ENCODE assay signal across 25 mouse cellular contexts in genomic region chr8:61924518-61924917, GRCm38 (mm10). TPM values are rescaled to one million over a fixed set of nuclear protein-coding genes. Genes with fewer than 3 reads are reported as not detected.
DNase-seq lines count a peak whose midpoint lies in the region; ATAC-seq and TF ChIP-seq lines count a peak whose summit lies in the region.
"Had no signal": no experiment of that assay in that cellular context is flagged by ENCODE, and none has a peak within 500 bp of the region (broad histone marks: within the 10 kb centered on the region; RNA-seq: fewer than 3 reads in every experiment).

No protein-coding gene starts in this region.

- H3K79me2 ChIP-seq in myocyte (ENCODE audit: control insufficient read depth, insufficient read depth): no peaks in the 10 kb centered on the region

- H3K27me3 ChIP-seq in midbrain, embryonic 11.5 days (ENCODE audit: control insufficient read depth, insufficient read depth, low read length): no peaks in the 10 kb centered on the region
- no peaks in the 10 kb centered on the region for H3K27me3 ChIP-seq in midbrain, embryonic 16.5 days (ENCODE audit: control insufficient read depth, insufficient read depth, low read depth, low read length)
- H3K27me3 ChIP-seq in myocyte (ENCODE audit: control insufficient read depth, insufficient read depth, insufficient read length): no peaks in the 10 kb centered on the region
- H3K27me3 ChIP-seq in stomach, embryonic 15.5 days (replicated peaks): no peaks in the 10 kb centered on the region
- H3K27me3 ChIP-seq in liver, postnatal 0 days (ENCODE audit: insufficient read depth, low read length): no peaks in the 10 kb centered on the region
- no peaks in the 10 kb centered on the region for H3K27me3 ChIP-seq in kidney, embryonic 15.5 days
- H3K27me3 ChIP-seq: CH12.LX; embryonic facial prominence, embryonic 15.5 days; hindbrain, embryonic 12.5 days; hindbrain, embryonic 15.5 days had no signal

- DNase-seq in midbrain, embryonic 11.5 days (ENCODE audit: low spot score, missing footprints): peak; percentile 12
- no peak for DNase-seq in liver, postnatal 0 days
- DNase-seq in cerebellum, adult 11-12 months: no peak
- DNase-seq: adrenal gland, postnatal 10 days; adrenal gland, postnatal 36 days; B cell, adult 2 months; cerebellum, adult 2 months; cerebellum, adult 9-11 months; cerebellum, postnatal 25 days; forebrain, postnatal 0 days; gastrocnemius, postnatal 25 days; heart, adult 2 months had no signal

- no peak for TF ChIP-seq CTCF in liver, postnatal 0 days (IDR thresholded peaks at IDR 0.05; ENCODE audit: low read depth)

- H3K27ac ChIP-seq in midbrain, embryonic 11.5 days (ENCODE audit: low read depth, low read length): no peak overlapping the region
- H3K27ac ChIP-seq in midbrain, embryonic 16.5 days (ENCODE audit: low read length): no peak overlapping the region
- peak overlapping the region; percentile 19; the same call in 1 of the 2 replicates for H3K27ac ChIP-seq in stomach, embryonic 15.5 days
- H3K27ac ChIP-seq in liver, postnatal 0 days (ENCODE audit: low read depth): no peak overlapping the region
- H3K27ac ChIP-seq in kidney, embryonic 15.5 days: no peak overlapping the region
- H3K27ac ChIP-seq: embryonic facial prominence, embryonic 12.5 days; embryonic facial prominence, embryonic 15.5 days; heart, adult 2 months; hindbrain, embryonic 12.5 days; hindbrain, embryonic 15.5 days had no signal

- H3K36me3 ChIP-seq in midbrain, embryonic 11.5 days (ENCODE audit: control insufficient read depth, insufficient read depth, low read length): no peaks in the 10 kb centered on the region
- H3K36me3 ChIP-seq in midbrain, embryonic 16.5 days (ENCODE audit: control insufficient read depth, insufficient read depth, low read length): no peaks in the 10 kb centered on the region
- H3K36me3 ChIP-seq in myocyte (ENCODE audit: control insufficient read depth, insufficient read depth): no peaks in the 10 kb centered on the region
- H3K36me3 ChIP-seq in stomach, embryonic 15.5 days: no peaks in the 10 kb centered on the region
- H3K36me3 ChIP-seq in liver, postnatal 0 days (replicated peaks; ENCODE audit: insufficient read depth, low read length): no peaks in the 10 kb centered on the region
- H3K36me3 ChIP-seq in kidney, embryonic 15.5 days: no peaks in the 10 kb centered on the region
- H3K36me3 ChIP-seq: embryonic facial prominence, embryonic 12.5 days; embryonic facial prominence, embryonic 15.5 days; G1E; hindbrain, embryonic 12.5 days; hindbrain, embryonic 15.5 days had no signal

- H3K4me3 ChIP-seq in midbrain, embryonic 11.5 days (ENCODE audit: low read depth, low read length): no peak overlapping the region
- no peak overlapping the region for H3K4me3 ChIP-seq in midbrain, embryonic 16.5 days (ENCODE audit: low read depth, low read length)
- H3K4me3 ChIP-seq in myocyte: no peak overlapping the region
- H3K4me3 ChIP-seq in stomach, embryonic 15.5 days (replicated peaks): no peak overlapping the region
- H3K4me3 ChIP-seq in liver, postnatal 0 days (ENCODE audit: low read depth, low read length): no peak overlapping the region
- H3K4me3 ChIP-seq in kidney, embryonic 15.5 days (replicated peaks): no peak overlapping the region
- H3K4me3 ChIP-seq: embryonic facial prominence, embryonic 12.5 days; embryonic facial prominence, embryonic 15.5 days; heart, adult 2 months; hindbrain, embryonic 12.5 days; hindbrain, embryonic 15.5 days had no signal

- no peak overlapping the region for H3K9ac ChIP-seq in midbrain, embryonic 11.5 days (ENCODE audit: low read length)
- no peak overlapping the region for H3K9ac ChIP-seq in midbrain, embryonic 16.5 days (ENCODE audit: low read depth, low read length)
- no peak overlapping the region for H3K9ac ChIP-seq in stomach, embryonic 15.5 days
- no peak overlapping the region for H3K9ac ChIP-seq in liver, postnatal 0 days (replicated peaks)
- H3K9ac ChIP-seq in kidney, embryonic 15.5 days: no peak overlapping the region
- H3K9ac ChIP-seq: embryonic facial prominence, embryonic 12.5 days; embryonic facial prominence, embryonic 15.5 days; forebrain, postnatal 0 days; hindbrain, embryonic 12.5 days; hindbrain, embryonic 15.5 days had no signal

- peaks cover 2% of the 10 kb centered on the region; the same call in 1 of the 2 replicates for H3K4me1 ChIP-seq in midbrain, embryonic 11.5 days (ENCODE audit: control insufficient read depth, insufficient read depth, low read length)
- H3K4me1 ChIP-seq in midbrain, embryonic 16.5 days (ENCODE audit: control insufficient read depth, insufficient read depth, low read length): 0 out of 2 replicates have a peak, but pooled peaks cover 5% of the 10 kb centered on the region
- no peaks in the 10 kb centered on the region for H3K4me1 ChIP-seq in stomach, embryonic 15.5 days
- peaks cover 9% of the 10 kb centered on the region; the same call in 1 of the 2 replicates for H3K4me1 ChIP-seq in liver, postnatal 0 days (ENCODE audit: insufficient read depth)
- H3K4me1 ChIP-seq in kidney, embryonic 15.5 days: 0 out of 2 replicates have a peak, but pooled peaks cover 4% of the 10 kb centered on the region
- H3K4me1 ChIP-seq: embryonic facial prominence, embryonic 15.5 days had no signal

- no peak overlapping the region for H3ac ChIP-seq in myocyte (ENCODE audit: control insufficient read depth, insufficient read length)

- ATAC-seq in midbrain, embryonic 11.5 days (ENCODE audit: low FRiP score): no peak
- ATAC-seq in midbrain, embryonic 16.5 days: no peak
- ATAC-seq in stomach, embryonic 15.5 days (ENCODE audit: insufficient read depth, low FRiP score, low read depth): peak; percentile 77
- no peak for ATAC-seq in liver, postnatal 0 days
- ATAC-seq in kidney, embryonic 15.5 days (replicated peaks; ENCODE audit: low FRiP score): no peak
- ATAC-seq: forebrain, embryonic 14.5 days; forebrain, postnatal 0 days; Patski had no signal

- TF ChIP-seq EP300 in liver, postnatal 0 days (IDR thresholded peaks at IDR 0.05; ENCODE audit: low read depth): no peak

- WGBS in midbrain, embryonic 11.5 days: 100% methylated on average over 1 of the region's 1 CpGs
- WGBS in midbrain, embryonic 16.5 days: 87% methylated on average over 1 of the region's 1 CpGs
- WGBS in stomach, embryonic 15.5 days: 70% methylated on average over 1 of the region's 1 CpGs
- 75% methylated on average over 1 of the region's 1 CpGs for whole genome bisulfite sequencing in liver, postnatal 0 days (ENCODE audit: insufficient replicate concordance)
- WGBS in kidney, embryonic 15.5 days: 77% methylated on average over 1 of the region's 1 CpGs

- H3K9me3 ChIP-seq in midbrain, embryonic 11.5 days (ENCODE audit: control insufficient read depth, low read length): no peaks in the 10 kb centered on the region
- H3K9me3 ChIP-seq in midbrain, embryonic 16.5 days (replicated peaks; ENCODE audit: control insufficient read depth, low read length, poor library complexity, severe bottlenecking): no peaks in the 10 kb centered on the region
- no peaks in the 10 kb centered on the region for H3K9me3 ChIP-seq in stomach, embryonic 15.5 days
- H3K9me3 ChIP-seq in liver, postnatal 0 days (ENCODE audit: low read length): no peaks in the 10 kb centered on the region
- H3K9me3 ChIP-seq in kidney, embryonic 15.5 days (replicated peaks): no peaks in the 10 kb centered on the region
- H3K9me3 ChIP-seq: embryonic facial prominence, embryonic 12.5 days; embryonic facial prominence, embryonic 15.5 days; G1E; hindbrain, embryonic 12.5 days; hindbrain, embryonic 15.5 days had no signal

- no peak overlapping the region for H3K4me2 ChIP-seq in midbrain, embryonic 11.5 days
- no peak overlapping the region for H3K4me2 ChIP-seq in midbrain, embryonic 16.5 days (ENCODE audit: low read length)
- no peak overlapping the region for H3K4me2 ChIP-seq in myocyte (ENCODE audit: low read depth)
- H3K4me2 ChIP-seq in stomach, embryonic 15.5 days: no peak overlapping the region
- no peak overlapping the region for H3K4me2 ChIP-seq in liver, postnatal 0 days (ENCODE audit: low read depth, low read length)
- no peak overlapping the region for H3K4me2 ChIP-seq in kidney, embryonic 15.5 days
- H3K4me2 ChIP-seq: embryonic facial prominence, embryonic 12.5 days; embryonic facial prominence, embryonic 15.5 days; heart, embryonic 11.5 days; hindbrain, embryonic 12.5 days; hindbrain, embryonic 15.5 days had no signal

- TF ChIP-seq POLR2A in myocyte (IDR thresholded peaks at IDR 0.05; ENCODE audit: insufficient read length, low read depth): no peak

TF ChIP-seq in myocyte, 11 proteins besides CTCF, POLR2A, EP300 and RAD21 (continues in another document):
- TF ChIP-seq MYOG (IDR thresholded peaks at IDR 0.05; ENCODE audit: control insufficient read depth in 1 of 3, insufficient read depth in 1 of 3, insufficient read length in 2 of 3, low read depth in 2 of 3): peak in 1 of 3 experiments; percentile 15
- TF ChIP-seq REST (IDR thresholded peaks at IDR 0.05; ENCODE audit: insufficient read depth, insufficient read length): no peak
- TF ChIP-seq SRF (IDR thresholded peaks at IDR 0.05; ENCODE audit: control insufficient read depth, insufficient read length, low read depth): no peak
- TF ChIP-seq USF1 (IDR thresholded peaks at IDR 0.05; ENCODE audit: low read depth): no peak
- TF ChIP-seq MAX (IDR thresholded peaks at IDR 0.05; ENCODE audit: low read depth): no peak
- TF ChIP-seq POLR2AphosphoS2 (IDR thresholded peaks at IDR 0.05; ENCODE audit: insufficient read length, low read depth): no peak
- TF ChIP-seq MYOD1 (IDR thresholded peaks at IDR 0.05; ENCODE audit: control insufficient read depth in 1 of 3, insufficient read length in 2 of 3, low read depth in 2 of 3): peak in 1 of 3 experiments; percentile 47
- TF ChIP-seq E2F4 (IDR thresholded peaks at IDR 0.05; ENCODE audit: insufficient read depth): no peak
- TF ChIP-seq TCF12 (IDR thresholded peaks at IDR 0.05; ENCODE audit: insufficient read depth, poor library complexity, severe bottlenecking): peak; percentile 60

RNA-seq across cellular contexts. Expression of gene Ddx60, which starts 3.4 kb away (rescaled TPM):
- polyA plus RNA-seq in midbrain, embryonic 11.5 days (2014; fragmentation: Nextera tagmentation; extraction: Ambion mirVana): 0.25 and 0.45 TPM in 2 replicates
- polyA plus RNA-seq in midbrain, embryonic 16.5 days (2015; fragmentation: Nextera tagmentation; extraction: Ambion mirVana): 0.17 and 0.34 TPM in 2 replicates
- 0.04 TPM for polyA plus RNA-seq in myocyte (2012; fragmentation: generic; extraction: Trizol)
- polyA plus RNA-seq in stomach, embryonic 15.5 days (2015; fragmentation: Nextera tagmentation; extraction: Ambion mirVana): 1.2 and 1.6 TPM in 2 replicates
- 2.7 TPM in 2 replicates for polyA plus RNA-seq in liver, postnatal 0 days (2015; fragmentation: Nextera tagmentation; extraction: Ambion mirVana)
- 0.24 and 0.88 TPM in 2 replicates for polyA plus RNA-seq in kidney, embryonic 15.5 days (2015; fragmentation: Nextera tagmentation; extraction: Ambion mirVana)
- polyA plus RNA-seq: G1E had no signal

RNA-seq across cellular contexts. Expression of gene Palld, which starts 22.0 kb away (rescaled TPM):
- polyA plus RNA-seq in midbrain, embryonic 11.5 days (2014; fragmentation: Nextera tagmentation; extraction: Ambion mirVana): 38.5 and 40.4 TPM in 2 replicates
- 15.4 and 15.5 TPM in 2 replicates for polyA plus RNA-seq in midbrain, embryonic 16.5 days (2015; fragmentation: Nextera tagmentation; extraction: Ambion mirVana)
- 52.4 TPM for polyA plus RNA-seq in myocyte (2012; fragmentation: generic; extraction: Trizol)
- polyA plus RNA-seq in stomach, embryonic 15.5 days (2015; fragmentation: Nextera tagmentation; extraction: Ambion mirVana): 95.5 and 103 TPM in 2 replicates
- 10.2 and 11.7 TPM in 2 replicates for polyA plus RNA-seq in liver, postnatal 0 days (2015; fragmentation: Nextera tagmentation; extraction: Ambion mirVana)
- 62.4 and 76.7 TPM in 2 replicates for polyA plus RNA-seq in kidney, embryonic 15.5 days (2015; fragmentation: Nextera tagmentation; extraction: Ambion mirVana)
- polyA plus RNA-seq: G1E had no signal
